Mouse (Mus musculus) hindbrain, embryonic 16.5 days (tissue): ENCODE results near the gene Cd28. TPM values are rescaled to one million over a fixed set of nuclear protein-coding genes. Genes with fewer than 3 reads are reported as not detected.

Experiments used
- ATAC-seq: fragments of 200-750 bp; cut with Nextera tagmentation; 2 replicates; pipeline ENCODE4 v1.8.0; 2017; ENCODE audit warnings: moderate TSS enrichment, moderate library complexity
- H3K27ac ChIP-seq: fragments of 300-500 bp; sonication (generic); 2 replicates; pipeline ENCODE4 v1.5.1; 2014; ENCODE audit warnings: low read depth, mild to moderate bottlenecking, control low read depth, low read length, moderate library complexity
- H3K27me3 ChIP-seq: fragments of 300-500 bp; sonication (generic); replicated peaks from 2 replicates; pipeline ENCODE4 v1.6.1; 2014; ENCODE audit warnings: low read length; ENCODE audit not compliant: control insufficient read depth, insufficient read depth
- H3K36me3 ChIP-seq: fragments of 300-500 bp; sonication (generic); 2 replicates; pipeline ENCODE4 v1.6.1; 2014; ENCODE audit warnings: mild to moderate bottlenecking, low read length, moderate library complexity, mixed read lengths; ENCODE audit not compliant: control insufficient read depth, insufficient read depth
- H3K4me1 ChIP-seq: fragments of 300-500 bp; sonication (generic); 2 replicates; pipeline ENCODE4 v1.6.1; 2014; ENCODE audit warnings: low read depth, low read length; ENCODE audit not compliant: control insufficient read depth, insufficient read depth
- H3K4me2 ChIP-seq: fragments of 300-500 bp; sonication (generic); 2 replicates; pipeline ENCODE4 v1.6.1; 2014; ENCODE audit warnings: mild to moderate bottlenecking, low read length, control low read depth, moderate library complexity
- H3K4me3 ChIP-seq: fragments of 300-500 bp; sonication (generic); 2 replicates; pipeline ENCODE4 v1.5.1; 2014; ENCODE audit warnings: mild to moderate bottlenecking, low read length, control low read depth, moderate library complexity
- H3K9ac ChIP-seq: fragments of 300-500 bp; sonication (generic); 2 replicates; pipeline ENCODE4 v1.6.1; 2014; ENCODE audit warnings: low read depth, mild to moderate bottlenecking, control low read depth, low read length, moderate library complexity
- H3K9me3 ChIP-seq: fragments of 300-500 bp; sonication (generic); 2 replicates; pipeline ENCODE4 v1.6.1; 2014; ENCODE audit warnings: mild to moderate bottlenecking, low read length, moderate library complexity; ENCODE audit not compliant: control insufficient read depth
- WGBS: fragments of 180-500 bp; shearing (Covaris S2); extraction: QIAGEN DNeasy Blood & Tissue Kit; methylation state at CpG from one replicate; pipeline ENCODE4 v1.1.7; 2014; 5-methylcytosine and 5-hydroxymethylcytosine counted together
- polyA plus RNA-seq: library from polyadenylated mRNA; unstranded; fragments of >200 nt; fragmentation: Nextera tagmentation; extraction: Ambion mirVana; gene quantifications from 2 replicates; pipeline ENCODE4 v1.2.1, GENCODE M21; 2015

The Cd28 gene
- polyA plus RNA-seq, 1 experiment from 2014 or later: 0.16 TPM

DNA sequence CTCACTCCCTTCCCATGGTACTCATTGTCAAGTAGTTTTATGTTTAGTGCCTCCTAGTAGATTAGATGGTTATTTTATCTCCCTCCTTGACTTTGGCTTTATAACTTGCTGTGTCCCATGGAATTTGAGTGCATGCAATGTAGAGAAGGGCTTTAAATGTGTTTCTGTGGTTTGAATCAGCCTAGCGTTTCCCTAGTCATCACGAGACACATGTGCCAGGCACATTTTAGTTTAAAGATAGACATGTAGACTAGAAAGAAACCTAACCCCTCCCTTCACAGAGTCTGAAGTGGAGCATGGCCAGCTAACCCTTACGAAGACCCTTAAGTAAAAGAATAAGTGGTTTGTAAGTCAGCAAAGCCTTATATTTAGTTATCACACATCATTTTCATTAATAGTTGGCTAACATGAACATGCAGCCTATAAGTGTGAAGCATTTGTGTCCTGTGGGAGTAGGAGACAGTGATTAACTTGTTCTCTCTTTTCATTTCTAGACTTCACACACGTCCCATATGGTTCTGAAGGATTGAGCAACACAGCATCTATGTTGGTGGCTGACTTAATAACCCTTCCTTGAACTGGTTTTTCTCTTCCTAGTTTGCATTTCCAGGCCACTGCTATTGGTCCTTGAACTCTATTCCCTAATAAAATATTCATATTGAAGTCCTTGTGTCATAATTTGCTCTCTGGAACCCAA lies 86.7 kb downstream of the Cd28 start:
- H3K9me3 ChIP-seq: no peaks in the 10 kb centered on the region
- H3K4me2 ChIP-seq: no peak overlapping the region
- H3K36me3 ChIP-seq: no peaks in the 10 kb centered on the region
- H3K27me3 ChIP-seq: no peaks in the 10 kb centered on the region
- no peak overlapping the region for H3K27ac ChIP-seq
- no peak overlapping the region for H3K9ac ChIP-seq
- no peak for ATAC-seq
- H3K4me1 ChIP-seq: no peaks in the 10 kb centered on the region
- no peak overlapping the region for H3K4me3 ChIP-seq
- WGBS: 80% methylated on average over 4 of the region's 4 CpGs

DNA sequence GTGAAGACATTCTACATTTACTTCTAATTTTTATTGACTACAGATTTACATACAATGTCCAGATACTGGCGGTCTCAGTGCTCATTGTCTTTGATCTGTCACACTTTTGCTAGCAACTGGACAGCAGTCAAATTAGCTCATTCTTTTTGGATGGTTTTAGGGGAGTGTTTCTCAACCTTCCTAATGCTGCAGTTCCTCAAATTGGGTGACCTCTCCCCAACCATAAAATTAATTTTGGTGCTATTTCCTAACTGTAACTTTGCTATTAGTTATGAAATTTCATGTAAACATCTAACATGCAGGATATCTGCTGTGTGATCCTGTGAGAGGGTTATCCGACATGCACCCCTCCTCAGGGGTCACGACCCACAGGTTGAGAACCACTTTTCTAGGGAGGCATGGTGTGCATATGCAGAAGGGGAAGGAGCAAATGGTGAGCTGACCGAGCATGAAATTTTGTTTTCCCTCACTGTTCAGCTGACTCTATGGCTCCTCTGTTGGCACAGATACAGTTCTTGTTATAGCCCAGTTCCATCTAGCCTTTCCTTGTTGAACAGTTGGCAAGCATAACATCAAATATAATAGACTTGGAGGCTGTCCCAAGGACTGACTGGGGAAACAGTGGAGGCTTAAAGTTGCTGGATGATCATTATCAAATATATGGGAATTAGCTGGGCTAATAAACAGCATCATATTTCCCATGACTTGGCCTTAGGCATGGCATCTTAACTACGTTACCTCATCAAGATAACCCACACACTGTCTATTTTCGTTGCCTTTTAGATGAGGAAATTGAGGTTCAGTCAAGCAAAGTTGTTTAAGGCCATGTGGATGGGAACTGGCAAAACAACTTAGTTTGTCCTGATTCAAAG lies 87.5 kb downstream of the Cd28 start:
- H3K27me3 ChIP-seq: no peaks in the 10 kb centered on the region
- H3K9ac ChIP-seq: no peak overlapping the region
- no peaks in the 10 kb centered on the region for H3K36me3 ChIP-seq
- no peak overlapping the region for H3K27ac ChIP-seq
- no peaks in the 10 kb centered on the region for H3K9me3 ChIP-seq
- no peaks in the 10 kb centered on the region for H3K4me1 ChIP-seq
- no peak overlapping the region for H3K4me2 ChIP-seq
- no peak overlapping the region for H3K4me3 ChIP-seq
- no peak; the same call in 1 of the 2 replicates for ATAC-seq
- 73% methylated on average over 6 of the region's 6 CpGs for WGBS

DNA sequence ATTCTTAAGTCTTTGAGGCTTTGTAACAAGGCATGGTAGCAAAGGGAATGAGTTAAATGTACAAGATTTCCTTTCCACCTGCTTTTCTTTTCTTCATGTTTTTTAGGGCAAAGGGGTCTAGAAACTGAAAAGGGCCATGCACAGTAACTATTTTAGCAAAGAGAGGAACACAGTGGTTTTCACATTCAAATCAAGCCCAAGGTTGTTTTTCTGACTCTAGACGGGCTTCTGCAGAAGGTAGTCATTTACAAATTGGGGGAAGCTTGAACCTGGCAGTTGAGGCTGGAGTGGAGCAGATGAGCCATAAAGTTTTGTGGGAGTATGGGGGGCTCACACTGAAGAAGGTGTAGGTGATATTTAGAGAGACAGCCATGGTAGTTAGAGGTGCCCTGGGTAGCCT lies 88.6 kb downstream of the Cd28 start:
- H3K4me1 ChIP-seq: no peaks in the 10 kb centered on the region
- 73% methylated on average over 1 of the region's 1 CpGs for WGBS
- no peaks in the 10 kb centered on the region for H3K36me3 ChIP-seq
- H3K27ac ChIP-seq: no peak overlapping the region
- H3K4me2 ChIP-seq: no peak overlapping the region
- ATAC-seq: no peak
- no peaks in the 10 kb centered on the region for H3K9me3 ChIP-seq
- no peak overlapping the region for H3K9ac ChIP-seq
- no peak overlapping the region for H3K4me3 ChIP-seq
- no peaks in the 10 kb centered on the region for H3K27me3 ChIP-seq

DNA sequence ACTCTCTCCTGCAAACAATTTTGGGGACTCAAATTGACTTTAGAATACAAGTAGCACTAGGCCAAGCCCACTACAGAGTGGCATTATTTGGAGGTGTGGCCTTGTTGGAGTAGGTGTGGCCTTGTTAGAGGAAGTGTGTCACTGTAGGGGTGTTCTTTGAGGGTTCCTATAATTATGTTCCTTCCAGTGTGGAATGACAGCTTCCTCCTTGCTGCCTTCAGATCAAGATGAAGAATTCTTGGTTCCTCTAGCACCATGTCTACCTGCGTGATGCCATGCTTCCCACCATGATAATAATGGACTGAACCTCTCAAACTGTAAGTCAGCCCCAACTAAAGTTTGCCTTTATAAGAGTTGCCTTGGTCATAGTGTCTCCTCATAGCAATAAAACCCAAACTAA lies 91.1 kb downstream of the Cd28 start:
- H3K27me3 ChIP-seq: no peaks in the 10 kb centered on the region
- H3K36me3 ChIP-seq: no peaks in the 10 kb centered on the region
- no peaks in the 10 kb centered on the region for H3K4me1 ChIP-seq
- no peak for ATAC-seq
- no peak overlapping the region for H3K4me3 ChIP-seq
- H3K9ac ChIP-seq: no peak overlapping the region
- H3K9me3 ChIP-seq: no peaks in the 10 kb centered on the region
- WGBS: 90% methylated on average over 1 of the region's 1 CpGs
- no peak overlapping the region for H3K4me2 ChIP-seq
- H3K27ac ChIP-seq: no peak overlapping the region

DNA sequence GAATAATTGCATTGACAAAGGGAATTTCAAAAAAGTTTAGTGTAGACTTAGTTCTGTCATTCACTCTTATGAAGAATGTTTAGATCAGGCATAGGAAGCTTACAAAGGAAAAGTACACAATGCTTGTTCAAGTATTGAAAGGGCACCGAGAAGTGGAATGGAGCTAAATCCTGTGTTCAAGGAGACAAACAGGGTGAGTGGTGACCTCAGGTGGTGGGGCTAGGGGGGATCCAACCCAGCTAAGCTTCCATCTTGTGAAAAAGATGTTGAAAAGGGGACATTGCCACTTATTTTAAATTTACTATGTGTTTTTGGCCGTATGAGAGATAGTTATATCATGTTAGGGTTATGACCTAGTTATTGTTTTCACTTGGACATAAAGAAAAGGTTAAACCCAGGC lies 91.9 kb downstream of the Cd28 start:
- Histone ChIP-seq H3K36me3 (no peaks in the 10 kb centered on the region), H3K4me3 (no peak overlapping the region), H3K9me3 (no peaks in the 10 kb centered on the region)

DNA sequence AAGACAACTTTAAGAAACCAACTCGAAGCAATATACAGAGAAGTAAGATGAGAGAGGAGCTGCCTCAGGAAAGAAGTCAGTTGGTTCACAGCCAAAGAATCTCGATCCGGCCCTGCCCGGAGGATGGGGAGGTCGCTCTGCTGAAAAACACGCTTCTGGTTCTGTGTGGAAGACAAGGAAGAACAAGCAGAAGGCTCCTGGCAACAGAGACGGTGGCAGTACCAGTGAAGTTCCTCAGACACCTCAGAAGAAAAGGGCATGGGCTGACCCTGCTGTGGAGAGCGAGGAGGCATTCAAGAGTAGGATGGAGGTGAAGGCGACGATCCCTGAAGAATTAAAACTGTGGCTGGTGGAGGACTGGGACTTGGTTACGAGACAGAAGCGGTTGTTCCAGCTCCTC lies 92.6 kb downstream of the Cd28 start:
- no peak overlapping the region for H3K9ac ChIP-seq
- no peak overlapping the region for H3K4me3 ChIP-seq
- ATAC-seq: no peak
- no peaks in the 10 kb centered on the region for H3K36me3 ChIP-seq
- no peaks in the 10 kb centered on the region for H3K9me3 ChIP-seq
- 63% methylated on average over 12 of the region's 12 CpGs for WGBS
- H3K27me3 ChIP-seq: no peaks in the 10 kb centered on the region
- H3K4me2 ChIP-seq: no peak overlapping the region
- H3K4me1 ChIP-seq: no peaks in the 10 kb centered on the region
- no peak overlapping the region for H3K27ac ChIP-seq

More for the DNA sequence above, 91.9 kb downstream of the Cd28 start:
- H3K27ac ChIP-seq: no peak overlapping the region
- H3K4me2 ChIP-seq: no peak overlapping the region
- ATAC-seq: no peak
- no peaks in the 10 kb centered on the region for H3K4me1 ChIP-seq
- no peaks in the 10 kb centered on the region for H3K27me3 ChIP-seq
- no peak overlapping the region for H3K9ac ChIP-seq
- WGBS: 90% methylated on average over 2 of the region's 2 CpGs

DNA sequence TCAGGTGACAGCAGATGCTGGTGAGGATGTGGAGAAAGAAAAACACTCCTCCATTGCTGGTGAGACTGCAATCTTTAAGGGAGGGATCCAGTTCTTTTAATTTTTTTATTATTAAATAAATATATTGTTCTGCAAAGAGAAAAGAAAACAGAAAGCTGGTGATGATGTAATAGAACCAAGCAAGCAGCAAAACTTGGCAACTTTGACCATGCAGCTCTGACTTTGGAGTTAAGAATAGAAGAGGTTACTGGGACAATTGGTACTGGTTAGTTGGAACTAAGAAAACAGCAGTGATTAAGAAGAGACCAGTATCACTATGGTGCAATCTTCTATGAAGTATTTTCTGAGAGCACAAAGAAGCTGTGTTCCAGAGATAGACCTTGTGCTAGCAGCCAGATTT lies 94.2 kb downstream of the Cd28 start:
- ATAC-seq: no peak
- Histone ChIP-seq H3K9me3 (no peaks in the 10 kb centered on the region), H3K9ac (no peak overlapping the region), H3K36me3 (no peaks in the 10 kb centered on the region), H3K27ac (no peak overlapping the region), H3K4me2 (no peak overlapping the region), H3K4me3 (no peak overlapping the region), H3K4me1 (no peaks in the 10 kb centered on the region), H3K27me3 (no peaks in the 10 kb centered on the region)

DNA sequence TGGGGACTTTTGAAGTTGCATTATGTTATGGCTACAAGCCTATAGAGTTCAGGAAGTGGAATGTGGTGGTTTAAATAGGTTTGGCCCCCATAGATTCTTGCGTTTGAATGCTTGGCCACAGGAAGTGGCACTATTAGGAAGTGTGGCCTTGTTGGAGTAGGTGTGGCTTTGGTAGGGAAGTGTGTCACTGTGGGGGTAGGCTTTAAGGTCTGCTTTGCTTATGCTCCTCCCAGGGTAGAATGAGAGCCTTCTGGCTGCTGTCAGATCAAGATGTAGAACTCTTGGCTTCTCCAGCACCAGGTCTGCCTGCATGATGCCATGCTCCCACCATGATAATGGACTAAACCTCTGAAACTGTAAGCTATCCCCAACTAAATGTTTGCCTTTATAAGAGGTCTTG lies 95.4 kb downstream of the Cd28 start:
- Histone ChIP-seq H3K36me3 (no peaks in the 10 kb centered on the region), H3K4me1 (no peaks in the 10 kb centered on the region), H3K4me3 (no peak overlapping the region), H3K4me2 (no peak overlapping the region), H3K9ac (no peak overlapping the region), H3K27ac (no peak overlapping the region), H3K9me3 (no peaks in the 10 kb centered on the region), H3K27me3 (no peaks in the 10 kb centered on the region)
- 97% methylated on average over 1 of the region's 1 CpGs for WGBS
- no peak for ATAC-seq

DNA sequence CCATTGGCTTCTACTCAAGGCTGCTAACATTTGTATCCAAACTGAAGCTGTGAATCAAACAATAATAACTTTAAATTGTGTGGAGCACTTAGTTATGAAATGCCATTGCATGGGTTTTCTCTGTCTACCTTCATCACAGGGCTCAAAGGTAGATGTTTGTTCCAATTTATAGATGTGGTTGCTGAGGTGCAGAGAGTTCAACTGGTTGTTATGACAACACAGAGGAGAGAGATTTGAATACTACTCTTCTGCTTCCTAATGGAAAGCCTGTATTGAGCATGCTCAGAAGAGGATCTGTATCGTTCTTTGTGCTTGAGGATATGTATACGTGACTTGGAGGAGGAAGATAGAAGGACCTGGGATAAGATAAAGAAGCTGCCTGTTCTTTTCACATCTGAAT lies 96.8 kb downstream of the Cd28 start:
- no peak overlapping the region for H3K9ac ChIP-seq
- no peak overlapping the region for H3K27ac ChIP-seq
- no peak overlapping the region for H3K4me2 ChIP-seq
- H3K4me3 ChIP-seq: no peak overlapping the region
- ATAC-seq: no peak
- WGBS: 81% methylated on average over 2 of the region's 2 CpGs
- H3K36me3 ChIP-seq: no peaks in the 10 kb centered on the region
- H3K27me3 ChIP-seq: no peaks in the 10 kb centered on the region
- no peaks in the 10 kb centered on the region for H3K4me1 ChIP-seq
- H3K9me3 ChIP-seq: no peaks in the 10 kb centered on the region
